Mouse (Mus musculus) thymus, adult 2 months (tissue): ENCODE measurements around the gene Hist1h2bj. TPM values are rescaled to one million over a fixed set of nuclear protein-coding genes. Genes with fewer than 3 reads are reported as not detected.
A peak's percentile ranks its signal among the peaks of the same experiment; 100 is the strongest.
"Not testable (repeated sequence)": the region's sequence is repeated elsewhere in the genome, so short reads cannot be mapped to it uniquely, and the experiment has no call there.

Experiments used
- DNase-seq: peaks from one replicate; pipeline ENCODE4 v3.0.0; 2021
- H3K27ac ChIP-seq: fragments of 200-500 bp; 2 replicates; pipeline ENCODE4 v1.5.1; 2012; ENCODE audit warnings: low read length, control low read depth; ENCODE audit not compliant: control insufficient read depth, insufficient read depth
- H3K27me3 ChIP-seq: fragments of 200-500 bp; 2 replicates; pipeline ENCODE4 v1.6.1; 2012; ENCODE audit warnings: mild to moderate bottlenecking, low read length, moderate library complexity, mixed read lengths; ENCODE audit not compliant: control insufficient read depth, insufficient read depth
- H3K36me3 ChIP-seq: fragments of 200-500 bp; 2 replicates; pipeline ENCODE4 v1.6.1; 2012; ENCODE audit warnings: mild to moderate bottlenecking, low read length, moderate library complexity; ENCODE audit not compliant: control insufficient read depth, insufficient read depth
- H3K4me1 ChIP-seq: fragments of 200-500 bp; replicated peaks from 2 replicates; pipeline ENCODE4 v1.6.1; 2012; ENCODE audit warnings: low read length; ENCODE audit not compliant: control insufficient read depth, insufficient read depth
- H3K4me3 ChIP-seq: fragments of 200-500 bp; 2 replicates; pipeline ENCODE4 v1.5.1; 2012; ENCODE audit warnings: mild to moderate bottlenecking, low read length, control low read depth, moderate library complexity; ENCODE audit not compliant: control insufficient read depth, insufficient read depth
- CTCF ChIP-seq: fragments of 200-500 bp; IDR thresholded peaks from 2 replicates; pipeline ENCODE4 v1.5.1; 2012; ENCODE audit warnings: mild to moderate bottlenecking, control low read depth, low read length, moderate library complexity, borderline replicate concordance; ENCODE audit not compliant: control insufficient read depth, poor library complexity, insufficient read depth; ENCODE audit errors: extremely low read depth
- POLR2A ChIP-seq: fragments of 200-500 bp; IDR thresholded peaks from 2 replicates; pipeline ENCODE4 v1.6.1; 2012; ENCODE audit warnings: mild to moderate bottlenecking, low read length, control low read depth, moderate library complexity; ENCODE audit not compliant: control insufficient read depth, poor library complexity, insufficient read depth; ENCODE audit errors: extremely low read depth
- whole genome bisulfite sequencing: fragments of 180-500 bp; shearing (Covaris S2); methylation state at CpG from one replicate; pipeline ENCODE4 v1.1.7; 2018; 5-methylcytosine and 5-hydroxymethylcytosine counted together
- polyA plus RNA-seq: library from polyadenylated mRNA; depleted of rRNA; stranded (reverse); fragments of >200 nt; gene quantifications from 2 replicates; pipeline ENCODE4 v1.2.3, GENCODE M21; 2012

Hist1h2bj gene
- polyA plus RNA-seq, 1 experiment: 177 TPM

DNA sequence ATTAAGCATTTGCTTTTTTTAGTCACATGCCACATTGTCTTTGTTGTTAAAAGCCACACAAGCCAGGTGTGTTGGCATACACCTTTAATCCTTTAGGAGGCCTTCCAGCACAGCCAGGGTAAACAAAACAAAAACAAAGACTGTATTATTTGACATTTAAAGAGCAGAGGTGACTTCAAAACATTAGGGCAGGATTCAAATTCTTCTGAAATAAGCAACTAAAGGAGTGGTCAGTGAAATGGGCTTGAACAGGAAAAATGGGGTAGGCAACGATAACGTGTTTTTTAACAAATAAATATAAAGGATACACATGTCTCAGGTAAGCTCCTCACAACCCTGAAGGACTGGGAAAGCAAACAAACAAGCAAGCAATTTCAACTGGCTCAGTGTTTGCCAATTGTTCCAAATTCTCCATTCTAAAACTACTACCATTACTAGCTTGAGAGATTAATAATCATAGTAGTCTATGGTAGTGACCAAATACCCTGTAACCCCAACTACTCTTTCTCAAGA, 3.0 kb upstream of the Hist1h2bj start:
- H3K36me3 ChIP-seq: no peaks in the 10 kb centered on the region
- peaks cover 9% of the 10 kb centered on the region for H3K4me1 ChIP-seq
- WGBS: 22% methylated on average over 2 of the region's 2 CpGs
- TF ChIP-seq POLR2A: no peak
- no peak for TF ChIP-seq CTCF
- H3K27me3 ChIP-seq: no peaks in the 10 kb centered on the region
- H3K4me3 ChIP-seq: no peak overlapping the region
- H3K27ac ChIP-seq: no peak overlapping the region; the same call in 1 of the 2 replicates
- DNase-seq: no peak

DNA sequence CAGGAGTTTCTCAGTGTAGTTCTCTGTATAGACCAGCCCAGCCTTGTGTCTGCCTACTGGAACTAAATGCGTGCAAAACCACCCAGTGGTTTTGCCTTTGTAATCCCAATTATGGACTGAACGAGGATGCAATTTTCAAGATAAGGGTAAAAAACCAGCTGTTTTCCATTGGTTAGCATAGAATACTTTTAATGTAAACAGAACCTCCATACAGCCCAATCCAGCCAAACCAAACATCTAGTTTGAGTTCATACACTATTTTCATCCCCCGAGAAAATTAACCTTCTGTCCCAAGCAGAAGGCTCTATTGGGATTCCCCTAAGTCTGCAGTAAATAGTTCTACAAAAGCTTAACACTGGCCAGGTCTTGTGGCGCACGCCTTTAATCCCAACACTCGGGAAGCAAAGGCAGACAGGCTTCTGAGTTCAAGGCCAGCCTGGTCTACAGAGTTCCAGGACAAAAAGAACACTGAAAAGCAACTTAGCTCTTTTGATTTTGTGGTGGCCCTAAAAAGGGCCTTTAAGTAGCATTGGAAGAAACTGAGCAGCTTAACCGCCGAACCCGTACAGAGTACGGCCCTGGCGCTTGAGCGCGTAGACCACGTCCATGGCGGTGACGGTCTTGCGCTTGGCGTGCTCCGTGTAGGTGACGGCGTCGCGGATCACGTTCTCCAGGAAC, 2.4 kb upstream of the Hist1h2bj start:
- Histone ChIP-seq H3K4me3 (peak overlapping the region; percentile 44), H3K27ac (peak overlapping the region; percentile 95), H3K4me1 (peaks cover 12% of the 10 kb centered on the region), H3K27me3 (no peaks in the 10 kb centered on the region), H3K36me3 (no peaks in the 10 kb centered on the region)
- under 1% methylated on average over 24 of the region's 24 CpGs for WGBS
- no peak for DNase-seq
- TF ChIP-seq CTCF (no peak), POLR2A (no peak)

DNA sequence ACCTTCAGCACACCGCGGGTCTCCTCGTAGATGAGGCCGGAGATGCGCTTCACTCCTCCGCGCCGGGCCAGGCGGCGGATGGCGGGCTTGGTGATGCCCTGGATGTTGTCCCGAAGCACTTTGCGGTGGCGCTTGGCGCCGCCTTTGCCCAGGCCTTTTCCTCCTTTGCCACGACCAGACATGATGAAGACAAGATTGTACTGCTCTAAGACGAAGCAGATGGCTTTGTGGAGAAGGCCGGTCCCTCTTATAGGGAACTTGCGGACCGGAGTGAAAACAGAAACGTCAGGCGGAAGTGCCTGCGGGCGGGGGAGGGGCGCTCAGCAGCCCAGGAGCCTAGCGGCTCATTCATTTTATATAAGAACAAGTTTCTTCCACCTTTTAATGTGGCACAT, 1.9 kb upstream of the Hist1h2bj start, which contains the start of gene Hist1h4i:
TSS of gene Hist1h4i (minus strand) at position 221 of the 395 bp plus-strand sequence.
- peak; percentile 97 for DNase-seq
- Histone ChIP-seq H3K4me3 (peak within 1 kb of the TSS; percentile 44), H3K4me1 (peaks cover 12% of the 10 kb centered on the region), H3K27ac (peak within 1 kb of the TSS; percentile 95)
- H3K36me3 ChIP-seq, H3K27me3 ChIP-seq: not testable (repeated sequence)
- peak; percentile 87 for TF ChIP-seq POLR2A
- under 1% methylated on average over 26 of the region's 27 CpGs for WGBS

DNA sequence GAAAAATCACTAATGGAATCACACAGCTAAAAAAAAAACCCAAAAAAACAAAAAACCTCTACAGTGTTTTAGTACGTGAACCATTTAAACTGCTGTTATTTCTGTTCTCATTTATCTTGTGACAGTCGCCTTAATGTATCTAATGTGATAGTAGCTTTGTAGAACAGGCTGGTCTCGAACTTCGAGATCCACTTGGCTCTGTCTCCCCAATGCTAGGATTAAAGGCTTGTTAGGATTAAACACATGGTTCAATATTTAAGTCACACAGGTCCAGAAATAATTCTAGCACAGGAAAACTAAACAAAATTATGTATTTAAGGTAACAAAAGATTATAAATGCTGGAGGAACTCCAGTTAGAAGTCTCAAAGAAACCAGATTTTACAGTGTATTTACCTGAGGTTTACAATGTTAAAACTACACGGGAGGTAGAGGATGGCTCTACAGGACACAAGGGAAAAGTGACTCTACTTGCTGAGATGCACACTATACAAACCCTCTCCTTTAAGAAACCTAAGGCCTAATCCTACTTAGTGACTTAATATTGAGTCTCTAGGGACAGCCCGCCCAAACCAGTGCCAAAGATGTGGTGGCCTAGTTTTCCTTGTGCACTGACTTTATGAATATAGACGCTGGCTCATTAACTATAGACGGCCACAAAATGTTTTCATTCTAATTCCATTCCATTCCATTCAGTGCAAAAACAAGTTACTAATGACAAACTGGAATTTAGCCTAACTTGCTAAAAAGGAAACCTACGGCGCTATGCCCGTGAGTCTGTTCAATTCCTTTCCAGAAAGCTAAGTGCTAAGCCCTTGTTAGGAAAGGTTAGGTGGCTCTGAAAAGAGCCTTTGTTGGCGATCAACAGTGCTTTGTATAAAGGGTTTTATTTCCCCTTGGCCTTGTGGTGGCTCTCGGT, 1.1 kb upstream of the Hist1h2bj start:
- Histone ChIP-seq H3K4me1 (peaks cover 5% of the 10 kb centered on the region), H3K27ac (peak overlapping the region; percentile 89), H3K36me3 (no peaks in the 10 kb centered on the region), H3K4me3 (peak overlapping the region; percentile 47), H3K27me3 (no peaks in the 10 kb centered on the region)
- no peak for TF ChIP-seq CTCF
- no peak for TF ChIP-seq POLR2A
- 8% methylated on average over 13 of the region's 13 CpGs for WGBS
- no peak for DNase-seq

DNA sequence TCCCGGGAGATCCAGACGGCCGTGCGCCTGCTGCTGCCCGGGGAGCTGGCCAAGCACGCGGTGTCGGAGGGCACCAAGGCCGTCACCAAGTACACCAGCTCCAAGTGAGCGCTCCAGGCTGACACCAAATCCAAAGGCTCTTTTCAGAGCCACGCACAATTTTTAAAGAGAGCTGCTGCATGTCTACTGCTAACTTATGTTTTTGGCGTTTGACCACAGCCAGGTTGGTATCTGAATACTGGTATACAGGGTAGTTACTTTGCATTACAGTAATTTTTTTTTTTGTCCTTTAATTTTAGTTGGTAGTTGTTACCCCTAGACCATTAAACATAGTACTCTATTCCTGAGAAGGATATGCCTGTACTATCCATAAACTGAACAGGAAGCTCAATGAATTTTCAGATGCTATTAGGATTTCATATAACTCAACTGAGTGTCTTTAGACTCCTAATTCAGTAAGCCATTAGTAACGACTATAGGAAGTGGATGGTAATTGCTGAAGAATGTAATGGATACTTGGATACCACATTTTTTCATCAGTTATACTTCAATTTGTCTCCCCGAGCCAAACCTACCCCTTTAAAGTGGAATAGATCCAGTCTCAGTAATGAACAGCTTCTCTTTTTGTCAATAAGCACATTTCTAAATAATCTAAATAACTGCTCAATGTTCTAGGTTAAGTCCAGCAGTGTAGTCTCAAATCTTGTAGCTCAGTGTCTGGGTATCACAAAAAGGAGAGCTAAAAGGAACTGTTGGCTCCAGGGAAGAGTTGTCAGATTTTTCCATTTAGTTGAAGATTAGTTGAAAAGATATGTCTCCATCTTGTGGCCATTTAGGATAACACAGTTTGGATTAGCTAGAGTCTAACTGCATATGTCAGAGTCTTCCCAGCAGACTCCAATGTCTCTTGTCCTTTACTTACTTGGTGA, 753 bp downstream of the Hist1h2bj start:
- no peaks in the 10 kb centered on the region for H3K36me3 ChIP-seq
- TF ChIP-seq CTCF (no peak), POLR2A (peak; percentile 13; the same call in 1 of the 2 replicates)
- no peak for DNase-seq
- H3K4me3 ChIP-seq: peak overlapping the region; percentile 58
- no peaks in the 10 kb centered on the region for H3K27me3 ChIP-seq
- peaks cover 5% of the 10 kb centered on the region for H3K4me1 ChIP-seq
- peak overlapping the region; percentile 90 for H3K27ac ChIP-seq
- 0% methylated on average over 14 of the region's 14 CpGs for WGBS

DNA sequence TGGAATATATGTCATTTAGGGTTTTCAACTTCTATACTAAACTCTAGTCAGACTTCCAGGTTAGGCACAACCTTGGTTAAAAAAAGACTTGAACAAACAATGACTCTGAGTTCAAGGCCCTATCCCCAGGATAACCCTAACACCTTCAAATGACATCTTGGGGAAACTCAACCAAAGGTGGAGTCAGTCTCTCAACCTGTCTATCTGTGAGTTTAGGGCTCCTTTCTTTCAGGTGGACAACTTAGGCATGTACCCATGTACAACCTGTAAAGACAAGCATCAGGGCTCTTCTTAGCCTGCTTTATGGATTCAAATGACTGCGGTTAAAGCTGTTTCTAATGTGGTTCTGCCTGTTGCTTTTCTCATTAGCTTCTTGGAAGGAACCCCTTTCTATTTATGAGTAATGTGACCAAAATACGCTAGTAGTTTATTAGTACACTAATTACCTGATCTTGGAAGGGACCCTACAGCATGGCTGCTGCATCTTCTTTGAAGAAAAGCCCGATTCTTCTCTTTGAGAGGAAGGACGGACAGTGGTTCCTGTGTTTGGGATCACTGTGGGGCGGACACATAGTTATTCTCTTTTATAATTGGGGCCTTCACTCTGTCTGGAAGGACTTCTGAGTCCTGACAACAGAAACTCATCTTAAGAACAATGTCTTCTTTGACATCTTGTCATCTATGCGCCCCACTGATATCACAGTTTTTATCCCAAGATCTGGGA, 1.6 kb downstream of the Hist1h2bj start:
- H3K27ac ChIP-seq: no peak overlapping the region
- H3K36me3 ChIP-seq: no peaks in the 10 kb centered on the region
- no peak overlapping the region for H3K4me3 ChIP-seq
- DNase-seq: no peak
- WGBS: 96% methylated on average over 6 of the region's 6 CpGs
- H3K27me3 ChIP-seq: no peaks in the 10 kb centered on the region
- peaks cover 7% of the 10 kb centered on the region for H3K4me1 ChIP-seq
- no peak for TF ChIP-seq CTCF
- TF ChIP-seq POLR2A: no peak
